Mouse (Mus musculus): Measurements from ENCODE around the gene Hhip. TPM values are rescaled to one million over a fixed set of nuclear protein-coding genes. Genes with fewer than 3 reads are reported as not detected.

Gene Hhip
- total and polyA plus RNA-seq, 3 experiments, result not detected

DNA sequence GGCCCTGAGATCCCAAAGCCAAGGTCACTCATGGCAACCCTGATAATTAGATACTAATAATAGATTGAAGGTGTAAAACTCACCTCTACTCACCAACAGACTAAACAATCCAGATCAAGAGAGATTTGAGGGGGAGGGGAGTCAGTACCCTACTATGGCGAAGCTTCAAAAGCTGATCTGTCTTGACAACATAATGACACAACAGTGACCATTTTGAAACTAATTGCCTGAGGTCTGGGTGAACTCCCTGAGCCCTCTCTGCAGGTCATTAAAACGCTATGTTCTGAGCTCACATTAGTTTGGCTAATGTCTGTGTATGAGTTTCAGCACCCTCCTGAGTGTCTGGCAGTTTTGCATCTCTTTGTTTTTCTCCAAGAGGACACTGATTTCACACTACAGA, 72.9 kb downstream of the Hhip start:
- Histone ChIP-seq H3K36me3 (ENCODE audit: control insufficient read depth in 1 of 2, insufficient read depth in 2 of 2, low read length in 2 of 2) (no peaks in the 10 kb centered on the region), H3K27me3 (ENCODE audit: control insufficient read depth in 1 of 2, insufficient read depth in 2 of 2, low read length in 2 of 2) (no peaks in the 10 kb centered on the region), H3K79me2 (ENCODE audit: control insufficient read depth, insufficient read depth, low read length, poor library complexity) (no peaks in the 10 kb centered on the region), H3K9ac (ENCODE audit: control insufficient read depth, low read depth, low read length, poor library complexity, severe bottlenecking) (no peak overlapping the region), H3K9me3 (replicated peaks; ENCODE audit: insufficient read depth, low read length) (no peaks in the 10 kb centered on the region), H3K4me1 (ENCODE audit: control insufficient read depth in 1 of 2, insufficient read depth in 2 of 2, low read length in 2 of 2) (no peaks in the 10 kb centered on the region), H3K27ac (ENCODE audit: control insufficient read depth, low read depth, low read length) (no peak overlapping the region), H3K4me3 (ENCODE audit: control insufficient read depth in 1 of 2, insufficient read depth in 1 of 2, low read depth in 2 of 2, low read length in 2 of 2) (no peak overlapping the region)
- no peak for DNase-seq (ENCODE audit: low read depth, low spot score)
- TF ChIP-seq SMC3 (IDR thresholded peaks at IDR 0.05; ENCODE audit: low read depth, low read length) (no peak), E2F4 (IDR thresholded peaks at IDR 0.05; ENCODE audit: borderline replicate concordance, low read depth, low read length) (no peak), POLR2AphosphoS5 (IDR thresholded peaks at IDR 0.05; ENCODE audit: borderline replicate concordance, low read depth, low read length) (no peak), ZC3H11A (IDR thresholded peaks at IDR 0.05; ENCODE audit: low read depth, low read length) (no peak), CHD2 (IDR thresholded peaks at IDR 0.05; ENCODE audit: low read length) (no peak), MAX (IDR thresholded peaks at IDR 0.05; ENCODE audit: low read length) (no peak), TAL1 (IDR thresholded peaks at IDR 0.05; ENCODE audit: low read length) (no peak), SIN3A (IDR thresholded peaks at IDR 0.05; ENCODE audit: low read length) (no peak), MXI1 (IDR thresholded peaks at IDR 0.05; ENCODE audit: low read depth, low read length) (no peak)

- Histone ChIP-seq H3K9ac (ENCODE audit: control insufficient read depth, low read depth, low read length, poor library complexity, severe bottlenecking) (no peak overlapping the region), H3K27ac (ENCODE audit: control insufficient read depth, low read depth, low read length) (no peak overlapping the region), H3K79me2 (ENCODE audit: control insufficient read depth, insufficient read depth, low read length, poor library complexity) (no peaks in the 10 kb centered on the region), H3K4me3 (ENCODE audit: control insufficient read depth in 1 of 2, insufficient read depth in 1 of 2, low read depth in 2 of 2, low read length in 2 of 2) (no peak overlapping the region), H3K27me3 (ENCODE audit: control insufficient read depth in 1 of 2, insufficient read depth in 2 of 2, low read length in 2 of 2) (no peaks in the 10 kb centered on the region), H3K4me1 (ENCODE audit: control insufficient read depth in 1 of 2, insufficient read depth in 2 of 2, low read length in 2 of 2) (no peaks in the 10 kb centered on the region), H3K36me3 (ENCODE audit: control insufficient read depth in 1 of 2, insufficient read depth in 2 of 2, low read length in 2 of 2) (no peaks in the 10 kb centered on the region), H3K9me3 (replicated peaks; ENCODE audit: insufficient read depth, low read length) (no peaks in the 10 kb centered on the region)
- TF ChIP-seq MYB (IDR thresholded peaks at IDR 0.05; ENCODE audit: low read depth, low read length) (no peak), TAL1 (IDR thresholded peaks at IDR 0.05; ENCODE audit: low read length) (no peak), MYC (IDR thresholded peaks at IDR 0.05; ENCODE audit: low read depth, low read length) (no peak), MAZ (IDR thresholded peaks at IDR 0.05; ENCODE audit: low read depth, low read length) (no peak), KAT2A (conservative IDR thresholded peaks at IDR 0.05; ENCODE audit: low read depth, low read length) (no peak), CHD2 (IDR thresholded peaks at IDR 0.05; ENCODE audit: low read length) (no peak), GATA1 (IDR thresholded peaks at IDR 0.05; ENCODE audit: low read depth, low read length) (no peak), MAFK (IDR thresholded peaks at IDR 0.05; ENCODE audit: borderline replicate concordance, low read depth, low read length) (no peak), E2F4 (IDR thresholded peaks at IDR 0.05; ENCODE audit: borderline replicate concordance, low read depth, low read length) (no peak), JUND (IDR thresholded peaks at IDR 0.05; ENCODE audit: low read depth, low read length) (no peak), USF2 (IDR thresholded peaks at IDR 0.05; ENCODE audit: borderline replicate concordance in 1 of 2, insufficient read depth in 1 of 2, low read depth in 1 of 2, low read length in 2 of 2) (no peak), NELFE (IDR thresholded peaks at IDR 0.05; ENCODE audit: low read depth, low read length) (no peak), NRF1 (IDR thresholded peaks at IDR 0.05; ENCODE audit: insufficient read depth, low read depth, low read length, poor library complexity, severe bottlenecking) (no peak), HCFC1 (IDR thresholded peaks at IDR 0.05; ENCODE audit: low read depth, low read length) (no peak), EP300 (IDR thresholded peaks at IDR 0.05; ENCODE audit: low read depth in 1 of 2, low read length in 2 of 2) (no peak)
- DNase-seq (ENCODE audit: low read depth, low spot score), result no peak
These were observed 75.7 kb downstream of the Hhip start for GRCm38 (mm10) chr8:79982144-79982543.

All from MEL (cell line).